Mouse (Mus musculus): Measurements from ENCODE around the gene Arhgap19. TPM values are rescaled to one million over a fixed set of nuclear protein-coding genes. Genes with fewer than 3 reads are reported as not detected.

Gene Arhgap19
- polyA plus RNA-seq, 1 experiment from 2014 or later = 12.9 TPM

DNA sequence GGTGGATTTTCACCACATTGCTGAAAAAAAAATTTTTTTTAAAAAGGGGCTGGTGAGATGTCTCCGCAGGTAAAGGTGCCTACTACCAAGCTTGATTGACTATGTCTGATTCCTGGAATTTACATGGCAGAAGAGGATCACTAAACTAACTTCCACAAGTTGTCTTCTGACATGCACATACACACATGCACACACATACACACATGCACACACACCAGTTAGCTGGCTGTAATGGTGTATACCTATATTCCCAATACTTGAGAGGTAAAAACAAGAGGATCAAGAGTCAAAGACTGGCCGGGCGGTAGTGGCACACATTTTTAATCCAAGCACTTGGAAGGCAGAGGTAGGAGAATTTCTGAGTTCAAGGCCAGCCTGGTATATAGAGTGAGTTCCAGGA is 37.8 kb upstream of the Arhgap19 start:
- Histone ChIP-seq H3K27me3 (ENCODE audit: insufficient read depth, low read length) (no peaks in the 10 kb centered on the region), H3K4me2 (ENCODE audit: low read depth, low read length) (no peak overlapping the region), H3K9me3 (ENCODE audit: low read length) (no peaks in the 10 kb centered on the region), H3K4me3 (ENCODE audit: low read depth, low read length) (no peak overlapping the region), H3K9ac (replicated peaks) (no peak overlapping the region), H3K4me1 (ENCODE audit: insufficient read depth) (peaks cover 48% of the 10 kb centered on the region), H3K36me3 (replicated peaks; ENCODE audit: insufficient read depth, low read length) (no peaks in the 10 kb centered on the region), H3K27ac (ENCODE audit: low read depth) (peak overlapping the region; percentile 88)
- TF ChIP-seq CTCF (IDR thresholded peaks at IDR 0.05; ENCODE audit: low read depth) = no peak
- no peak for TF ChIP-seq EP300 (IDR thresholded peaks at IDR 0.05; ENCODE audit: low read depth)
- DNase-seq = no peak
- 89% methylated on average over 3 of the region's 3 CpGs for WGBS (ENCODE audit: insufficient replicate concordance)
- no peak for ATAC-seq

DNA sequence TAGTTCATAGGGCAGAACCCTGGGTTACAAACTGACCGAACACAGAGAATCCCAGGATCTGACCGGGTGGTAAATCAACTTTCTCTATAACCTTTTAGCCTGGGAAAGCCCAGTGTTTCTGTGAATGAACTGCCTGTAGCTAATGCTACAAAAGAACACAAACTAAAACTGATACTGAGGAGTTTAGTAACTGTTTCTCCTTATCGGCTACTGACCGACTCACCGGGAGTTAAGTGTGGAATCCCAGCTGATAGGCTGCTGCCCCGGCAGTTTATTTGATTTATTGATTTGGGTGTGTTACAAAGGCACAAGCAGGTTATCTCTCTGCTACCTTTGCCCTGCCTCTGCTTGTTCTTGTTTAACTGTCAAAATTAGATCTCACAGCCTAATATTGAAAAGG is 37.0 kb upstream of the Arhgap19 start:
- peaks cover 48% of the 10 kb centered on the region for H3K4me1 ChIP-seq (ENCODE audit: insufficient read depth)
- ATAC-seq (peak; percentile 79), DNase-seq (peak; percentile 28)
- TF ChIP-seq CTCF (IDR thresholded peaks at IDR 0.05; ENCODE audit: low read depth) = no peak
- peak; percentile 97 for TF ChIP-seq EP300 (IDR thresholded peaks at IDR 0.05; ENCODE audit: low read depth)
- 24% methylated on average over 6 of the region's 6 CpGs for WGBS (ENCODE audit: insufficient replicate concordance)
- peak overlapping the region; percentile 10; the same call in 1 of the 2 replicates for H3K9ac ChIP-seq (replicated peaks)
- peak overlapping the region; percentile 88 for H3K27ac ChIP-seq (ENCODE audit: low read depth)
- no peaks in the 10 kb centered on the region for H3K9me3 ChIP-seq (ENCODE audit: low read length)
- H3K4me3 ChIP-seq (ENCODE audit: low read depth, low read length) = peak overlapping the region; percentile 23
- no peaks in the 10 kb centered on the region for H3K27me3 ChIP-seq (ENCODE audit: insufficient read depth, low read length)
- H3K4me2 ChIP-seq (ENCODE audit: low read depth, low read length) = peak overlapping the region; percentile 49
- H3K36me3 ChIP-seq (replicated peaks; ENCODE audit: insufficient read depth, low read length) = no peaks in the 10 kb centered on the region

DNA sequence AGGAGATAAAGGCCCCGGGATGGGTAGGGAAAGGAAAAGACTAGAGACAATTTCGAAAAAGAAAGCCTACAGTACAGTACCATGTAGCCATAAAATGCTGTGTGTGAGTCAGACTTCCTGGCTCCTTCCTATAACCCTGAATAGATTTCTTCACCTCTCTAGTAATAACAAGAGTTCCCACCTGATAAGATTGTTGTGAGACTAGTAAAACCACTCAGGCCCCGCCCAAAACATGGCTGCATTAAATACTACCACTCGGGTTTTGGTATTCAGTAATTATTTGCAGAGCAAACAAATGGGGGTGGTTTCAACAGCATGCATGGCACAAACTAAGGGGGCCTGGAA is 36.0 kb upstream of the Arhgap19 start:
- ATAC-seq (peak; percentile 31), DNase-seq (peak; percentile 37)
- Histone ChIP-seq H3K27me3 (ENCODE audit: insufficient read depth, low read length) (no peaks in the 10 kb centered on the region), H3K9ac (replicated peaks) (no peak overlapping the region), H3K4me2 (ENCODE audit: low read depth, low read length) (peak overlapping the region; percentile 49), H3K4me3 (ENCODE audit: low read depth, low read length) (0 out of 2 replicates have a peak overlapping the region, but pooled peaks have one; percentile 23), H3K36me3 (replicated peaks; ENCODE audit: insufficient read depth, low read length) (no peaks in the 10 kb centered on the region), H3K4me1 (ENCODE audit: insufficient read depth) (peaks cover 50% of the 10 kb centered on the region), H3K27ac (ENCODE audit: low read depth) (peak overlapping the region; percentile 88), H3K9me3 (ENCODE audit: low read length) (no peaks in the 10 kb centered on the region)
- no peak for TF ChIP-seq EP300 (IDR thresholded peaks at IDR 0.05; ENCODE audit: low read depth)
- no peak for TF ChIP-seq CTCF (IDR thresholded peaks at IDR 0.05; ENCODE audit: low read depth)
- 25% methylated on average over 4 of the region's 4 CpGs for WGBS (ENCODE audit: insufficient replicate concordance)

DNA sequence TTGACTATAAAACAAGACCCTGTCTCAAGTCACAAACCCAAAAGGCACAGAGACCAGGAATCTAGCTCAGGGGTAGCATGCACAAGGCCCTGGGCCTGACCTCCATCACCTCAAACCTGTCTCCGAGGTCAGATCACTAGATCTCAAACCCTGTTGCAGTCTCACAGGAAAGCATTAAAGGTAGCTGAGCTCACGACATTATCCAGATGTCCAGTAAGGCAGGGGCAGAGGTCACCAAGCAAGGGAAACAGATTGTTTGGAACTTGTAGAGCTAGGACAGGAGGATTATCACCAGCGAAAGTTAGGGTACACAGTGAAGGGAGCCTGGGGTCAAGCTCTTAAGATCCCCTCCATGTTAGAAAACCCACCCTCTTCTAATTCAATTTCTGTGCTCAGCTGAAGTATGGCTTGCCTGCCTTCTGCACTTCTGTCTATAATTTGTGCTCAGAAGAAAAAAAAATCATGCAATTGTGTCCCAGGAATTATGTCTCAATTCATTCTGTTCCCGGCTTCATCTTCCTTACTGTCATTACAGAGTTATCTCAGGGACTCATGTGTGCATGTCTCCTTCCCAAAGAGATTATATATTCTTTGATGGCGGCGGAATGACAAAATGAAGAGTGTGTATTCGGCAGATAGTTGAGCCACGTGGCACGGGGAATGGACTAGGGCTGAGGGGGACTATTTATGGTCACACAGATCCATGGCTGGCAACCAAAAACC is 35.5 kb upstream of the Arhgap19 start:
- TF ChIP-seq CTCF (IDR thresholded peaks at IDR 0.05; ENCODE audit: low read depth) (no peak), EP300 (IDR thresholded peaks at IDR 0.05; ENCODE audit: low read depth) (peak; percentile 95)
- ATAC-seq (peak; percentile 62), DNase-seq (peak; percentile 42)
- Histone ChIP-seq H3K4me2 (ENCODE audit: low read depth, low read length) (peak overlapping the region; percentile 49), H3K9me3 (ENCODE audit: low read length) (no peaks in the 10 kb centered on the region), H3K27ac (ENCODE audit: low read depth) (peak overlapping the region; percentile 88), H3K9ac (replicated peaks) (no peak overlapping the region), H3K36me3 (replicated peaks; ENCODE audit: insufficient read depth, low read length) (no peaks in the 10 kb centered on the region), H3K4me1 (ENCODE audit: insufficient read depth) (peaks cover 55% of the 10 kb centered on the region), H3K27me3 (ENCODE audit: insufficient read depth, low read length) (no peaks in the 10 kb centered on the region), H3K4me3 (ENCODE audit: low read depth, low read length) (no peak overlapping the region)
- 37% methylated on average over 9 of the region's 9 CpGs for WGBS (ENCODE audit: insufficient replicate concordance)

DNA sequence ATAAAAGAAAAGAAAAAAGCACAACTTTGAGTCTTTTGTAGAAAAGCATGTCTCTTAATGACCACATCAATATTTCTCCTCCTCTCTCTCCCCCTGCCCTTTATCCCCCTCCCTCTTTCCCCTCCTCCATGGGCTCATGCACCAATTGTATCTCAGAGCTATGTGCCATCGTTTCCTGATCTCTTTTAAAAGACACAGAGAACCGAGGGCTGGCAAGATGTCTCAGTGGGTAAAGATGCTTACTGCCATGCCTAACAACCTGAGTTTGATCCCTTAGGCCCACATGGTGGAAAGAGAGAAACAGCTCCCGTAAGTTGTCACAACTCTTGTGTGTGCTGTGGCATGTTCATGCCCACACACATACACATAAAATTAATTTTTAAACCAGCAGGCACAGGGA is 34.9 kb upstream of the Arhgap19 start:
- no peaks in the 10 kb centered on the region for H3K27me3 ChIP-seq (ENCODE audit: insufficient read depth, low read length)
- 34% methylated on average over 3 of the region's 3 CpGs for WGBS (ENCODE audit: insufficient replicate concordance)
- no peak for TF ChIP-seq EP300 (IDR thresholded peaks at IDR 0.05; ENCODE audit: low read depth)
- TF ChIP-seq CTCF (IDR thresholded peaks at IDR 0.05; ENCODE audit: low read depth) = no peak
- H3K4me1 ChIP-seq (ENCODE audit: insufficient read depth) = peaks cover 61% of the 10 kb centered on the region
- DNase-seq (no peak), ATAC-seq (no peak)
- peak overlapping the region; percentile 49 for H3K4me2 ChIP-seq (ENCODE audit: low read depth, low read length)
- H3K9ac ChIP-seq (replicated peaks) = peak overlapping the region; percentile 18; the same call in 1 of the 2 replicates
- H3K27ac ChIP-seq (ENCODE audit: low read depth) = peak overlapping the region; percentile 88
- H3K4me3 ChIP-seq (ENCODE audit: low read depth, low read length) = 0 out of 2 replicates have a peak overlapping the region, but pooled peaks have one; percentile 19
- H3K9me3 ChIP-seq (ENCODE audit: low read length) = no peaks in the 10 kb centered on the region
- H3K36me3 ChIP-seq (replicated peaks; ENCODE audit: insufficient read depth, low read length) = no peaks in the 10 kb centered on the region

DNA sequence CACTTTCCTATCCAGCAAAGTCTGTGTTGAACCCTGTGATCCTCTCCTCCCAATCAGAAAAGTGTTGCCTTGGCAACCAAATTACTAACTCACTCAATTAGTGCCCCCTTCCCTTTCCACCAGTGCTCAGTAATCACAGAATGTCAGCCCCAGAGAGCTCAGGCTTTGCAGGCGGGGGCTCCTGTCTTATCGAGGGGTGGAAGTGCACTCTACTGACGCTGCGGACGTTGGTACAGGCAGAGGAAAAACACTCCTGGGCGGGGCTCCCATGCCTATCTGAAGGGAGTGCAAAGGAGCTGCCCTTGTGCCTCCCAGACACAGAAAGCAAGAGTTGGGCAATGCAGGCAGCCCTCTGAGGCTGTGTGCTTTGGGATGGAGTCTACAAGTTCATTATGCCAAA is 34.0 kb upstream of the Arhgap19 start:
- Histone ChIP-seq H3K27ac (ENCODE audit: low read depth) (peak overlapping the region; percentile 88), H3K9ac (replicated peaks) (no peak overlapping the region), H3K27me3 (ENCODE audit: insufficient read depth, low read length) (no peaks in the 10 kb centered on the region), H3K4me1 (ENCODE audit: insufficient read depth) (peaks cover 60% of the 10 kb centered on the region), H3K9me3 (ENCODE audit: low read length) (no peaks in the 10 kb centered on the region), H3K36me3 (replicated peaks; ENCODE audit: insufficient read depth, low read length) (no peaks in the 10 kb centered on the region), H3K4me3 (ENCODE audit: low read depth, low read length) (peak overlapping the region; percentile 19; the same call in 1 of the 2 replicates), H3K4me2 (ENCODE audit: low read depth, low read length) (peak overlapping the region; percentile 49)
- ATAC-seq = peak; percentile 64
- TF ChIP-seq EP300 (IDR thresholded peaks at IDR 0.05; ENCODE audit: low read depth) (peak; percentile 82), CTCF (IDR thresholded peaks at IDR 0.05; ENCODE audit: low read depth) (no peak)
- WGBS (ENCODE audit: insufficient replicate concordance) = 4% methylated on average over 6 of the region's 6 CpGs
- peak; percentile 81 for DNase-seq
